Mouse (Mus musculus) urinary bladder, postnatal 4 days (tissue): Measurements from ENCODE around the gene Slc9a6.

Experiments
- DNase-seq, 2 experiments: peaks; one replicate each; pipeline ENCODE4 v3.0.0; 2021 to 2022; ENCODE audit warnings: low spot score in 2 of 2

Slc9a6 gene

DNA sequence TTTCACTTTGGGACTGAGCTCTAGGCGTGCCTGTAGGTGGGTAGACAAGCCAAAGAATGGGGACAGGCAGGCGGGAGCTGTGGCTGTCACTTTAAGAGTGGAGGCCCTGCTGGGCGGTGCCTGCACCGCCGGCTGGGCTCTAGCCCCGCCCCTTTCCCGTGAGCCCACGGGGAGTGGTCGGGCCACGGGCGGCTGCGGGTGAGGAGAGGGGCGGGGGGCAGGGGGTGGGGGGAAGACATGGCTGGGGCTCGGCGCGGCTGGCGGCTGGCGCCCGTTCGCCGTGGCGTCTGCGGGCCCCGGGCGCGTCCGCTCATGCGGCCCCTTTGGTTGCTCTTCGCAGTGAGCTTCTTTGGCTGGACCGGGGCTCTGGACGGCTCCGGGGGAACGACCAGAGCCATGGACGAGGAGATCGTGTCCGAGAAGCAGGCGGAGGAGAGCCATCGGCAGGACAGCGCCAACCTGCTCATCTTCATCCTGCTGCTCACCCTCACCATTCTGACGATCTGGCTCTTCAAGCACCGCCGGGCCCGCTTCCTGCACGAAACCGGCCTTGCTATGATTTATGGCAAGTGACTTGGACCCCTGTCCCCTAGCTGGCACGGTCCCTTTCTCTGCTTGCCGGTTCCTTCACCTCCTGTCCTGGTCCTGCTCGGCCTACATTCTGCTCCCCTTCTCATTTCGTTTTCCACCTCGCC lies at the start of gene Slc9a6:
TSS of gene Slc9a6 (plus strand) at position 135 of the 695 bp plus-strand sequence.
- peak; percentile 65 to 72 for DNase-seq

DNA sequence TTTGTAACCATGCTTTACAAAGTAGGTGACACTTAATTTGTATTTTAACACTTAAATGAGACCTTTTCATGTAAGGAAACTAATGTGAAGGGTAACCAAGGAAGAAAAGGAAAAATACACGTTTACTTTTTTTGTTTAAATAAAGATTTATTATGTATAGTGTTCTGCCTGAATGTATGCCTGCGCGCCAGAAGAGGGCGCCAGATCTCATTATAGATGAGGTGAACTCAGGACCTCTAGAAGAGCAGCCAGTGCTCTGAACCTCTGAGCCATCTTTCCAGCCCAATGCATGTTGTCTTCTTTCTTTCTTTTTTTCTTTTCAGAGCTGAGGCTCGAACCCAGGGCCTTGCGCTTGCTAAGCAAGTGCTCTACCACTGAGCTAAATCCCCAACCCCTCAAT lies 37.1 kb upstream of the Slc9a6 start:
- DNase-seq: no peak

DNA sequence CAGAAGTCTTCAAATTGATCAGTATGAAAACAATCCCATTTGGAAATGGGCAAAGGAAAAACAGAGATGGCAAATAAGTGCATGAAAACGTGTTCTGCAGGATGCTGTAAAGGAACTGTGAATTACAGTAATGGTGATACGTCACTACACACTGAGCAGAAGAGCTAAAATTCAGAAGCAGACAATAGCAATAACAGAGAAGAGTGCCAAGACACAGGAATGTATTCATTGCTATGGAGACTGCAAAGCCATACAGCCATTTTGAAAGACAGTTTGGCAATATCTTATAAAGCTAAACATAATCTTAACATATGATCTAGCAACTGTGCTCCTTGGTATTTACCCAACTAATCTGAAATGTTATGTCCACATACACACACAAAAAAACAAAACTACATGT lies 31.4 kb upstream of the Slc9a6 start:
- DNase-seq: no peak

GRCm38 (mm10) chrX:56597219-56597886 lies 12.2 kb upstream of the Slc9a6 start:
- no peak for DNase-seq

DNA sequence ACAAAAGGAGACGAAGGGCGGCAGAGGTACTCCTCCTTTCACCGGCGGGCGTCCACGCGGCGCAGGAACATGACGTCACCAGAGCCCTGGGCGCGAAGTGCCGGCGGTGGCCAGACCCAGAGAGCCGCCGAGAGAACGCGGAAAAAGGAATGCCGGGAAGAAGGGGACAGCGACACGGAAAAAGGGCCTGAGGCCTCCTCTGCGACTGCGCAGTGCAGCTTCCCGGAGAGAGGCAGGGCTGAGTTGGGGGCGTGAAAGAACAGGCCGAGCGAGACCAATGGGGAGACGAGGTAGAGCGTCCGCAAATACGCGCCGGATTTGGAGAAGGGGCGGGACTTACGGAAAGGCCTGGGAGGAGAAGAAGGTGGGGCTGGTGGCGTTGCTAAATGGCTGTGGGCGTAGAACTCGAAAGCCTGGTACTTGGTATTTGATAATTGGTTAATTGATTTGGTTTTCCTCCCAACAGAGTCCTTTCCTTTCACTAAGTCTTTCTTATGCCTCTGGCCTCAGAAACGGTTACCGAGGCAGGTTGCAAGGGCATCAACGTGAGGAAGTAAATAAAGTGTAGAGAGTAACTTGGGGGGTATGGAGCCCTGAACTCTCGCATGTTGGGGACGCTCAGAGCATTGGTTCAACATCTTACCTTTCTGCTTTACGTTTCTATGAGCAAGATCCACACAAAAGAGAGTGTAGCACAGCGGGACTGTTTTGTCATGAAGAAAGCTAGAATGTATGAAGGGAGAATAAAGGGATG lies 11.5 kb upstream of the Slc9a6 start, which contains the start of gene Mmgt1:
TSS of gene Mmgt1 (minus strand) at position 183 of the 754 bp plus-strand sequence.
- DNase-seq: peak; percentile 88 to 90

- DNase-seq: no peak
Measured at GRCm38 (mm10) chrX:56606536-56606935, 3.0 kb upstream of the Slc9a6 start.

GRCm38 (mm10) chrX:56607032-56607710 lies 2.4 kb upstream of the Slc9a6 start:
- no peak for DNase-seq

DNA sequence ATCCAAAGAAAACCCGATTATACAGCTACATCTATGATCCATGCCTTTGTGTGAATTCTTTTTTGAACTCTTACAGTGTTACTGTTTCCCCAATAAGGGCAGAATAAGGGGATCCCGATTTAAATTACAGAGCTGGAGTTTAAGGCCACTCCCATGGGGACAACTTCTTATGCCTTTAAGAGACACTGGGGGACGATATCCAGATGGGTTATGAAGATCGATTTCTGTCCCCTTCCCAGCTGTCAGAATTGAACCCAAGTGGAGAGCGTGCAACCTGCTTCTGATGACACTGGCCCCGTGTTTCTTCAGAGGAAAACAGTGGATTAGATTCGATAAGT lies 303 bp upstream of the Slc9a6 start:
- DNase-seq: no peak

DNA sequence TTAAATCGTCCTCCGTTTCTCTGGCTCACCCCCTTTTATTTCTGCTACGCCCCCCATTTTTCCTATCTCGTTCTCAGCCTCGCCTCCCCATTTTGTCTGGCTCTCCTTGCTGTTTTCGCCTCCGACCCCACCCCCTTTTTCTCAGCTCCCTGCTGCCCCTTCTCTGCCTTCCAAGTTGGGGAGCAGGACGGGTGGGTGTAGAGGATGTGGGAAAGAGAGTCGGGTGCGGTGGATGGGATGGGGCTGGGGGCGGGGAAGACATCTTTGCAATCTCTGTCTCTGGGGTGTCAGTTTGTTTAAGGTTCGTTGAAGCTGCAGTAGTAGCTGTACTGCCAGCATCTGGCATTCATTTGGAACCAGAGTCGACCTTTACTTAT lies 749 bp downstream of the Slc9a6 start:
- DNase-seq: no peak

DNA sequence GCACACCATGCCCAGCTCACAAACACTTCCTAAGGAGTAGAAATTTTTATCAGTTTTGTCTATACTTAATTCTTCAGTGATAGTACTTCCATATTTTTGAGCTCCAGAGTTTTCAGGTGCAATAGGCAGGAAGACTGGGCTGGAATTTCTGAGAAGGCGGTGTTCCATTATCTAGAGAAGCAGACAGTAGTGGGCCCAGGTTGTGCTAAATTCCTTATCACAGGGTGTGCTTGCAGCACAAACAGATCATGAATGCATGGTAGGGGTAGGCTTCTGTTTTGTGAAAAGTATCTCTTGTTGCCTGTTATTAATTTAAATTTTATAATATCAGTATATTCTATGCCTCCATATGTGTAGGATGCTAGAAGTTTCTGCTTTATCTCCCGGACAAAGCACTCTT lies 5.7 kb downstream of the Slc9a6 start:
- DNase-seq: no peak

DNA sequence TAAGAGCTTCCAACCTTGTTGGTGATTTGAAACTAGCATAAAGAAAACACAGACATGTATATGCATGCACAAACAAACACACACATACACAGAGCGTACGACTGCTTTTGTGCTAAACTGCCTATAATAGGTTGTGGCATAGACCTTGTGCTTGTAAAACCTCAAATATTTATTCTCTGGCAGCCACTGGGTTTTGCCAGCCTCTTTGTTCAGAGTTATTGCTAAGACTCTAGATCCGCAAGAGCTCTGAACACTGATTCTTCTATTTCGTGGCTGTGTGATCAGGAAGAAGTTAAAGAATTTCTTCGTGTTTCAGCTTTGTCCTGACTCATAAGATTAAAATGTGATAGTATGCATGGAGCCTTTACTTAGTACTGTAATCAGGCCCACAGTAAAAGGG lies 26.6 kb downstream of the Slc9a6 start:
- DNase-seq: no peak

GRCm38 (mm10) chrX:56640066-56640465 lies 30.5 kb downstream of the Slc9a6 start:
- DNase-seq: no peak

GRCm38 (mm10) chrX:56649549-56650354 lies 40.2 kb downstream of the Slc9a6 start:
- DNase-seq: no peak

DNA sequence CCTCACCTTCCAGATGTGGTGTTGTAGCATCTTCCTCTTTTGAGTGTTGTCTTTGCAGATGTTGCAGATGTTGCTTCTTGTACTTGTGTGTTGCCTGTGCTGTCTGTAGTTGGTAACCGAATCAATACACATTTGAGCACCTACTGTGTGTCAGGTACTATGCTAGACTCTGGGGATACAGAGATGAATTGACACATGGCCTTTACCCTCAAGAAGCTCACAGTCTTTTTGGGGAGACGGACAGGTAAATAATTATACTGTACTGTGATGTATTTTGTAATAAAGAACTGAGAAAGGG lies 40.7 kb downstream of the Slc9a6 start:
- DNase-seq: no peak

GRCm38 (mm10) chrX:56650885-56651284 lies 41.3 kb downstream of the Slc9a6 start:
- no peak for DNase-seq

DNA sequence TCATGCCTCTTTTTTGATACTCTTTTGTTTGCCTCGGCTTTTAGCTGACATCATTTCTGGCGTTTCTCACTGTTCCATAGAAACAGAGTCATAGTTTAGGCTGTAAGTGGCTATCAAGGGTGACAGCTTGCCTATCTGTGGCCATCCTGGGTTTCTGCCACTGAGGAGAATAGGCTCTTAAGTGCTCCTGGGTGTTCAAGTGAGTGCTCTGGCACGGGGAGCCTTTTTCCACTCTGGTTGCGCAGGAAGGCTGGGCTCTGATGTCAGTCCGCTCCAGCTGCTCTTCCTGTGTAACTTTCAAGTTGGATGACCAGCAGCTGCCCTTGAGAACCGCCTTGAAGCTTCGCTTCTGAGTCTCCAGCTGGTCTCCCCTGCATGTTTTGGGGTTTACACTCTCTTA lies 42.2 kb downstream of the Slc9a6 start:
- no peak for DNase-seq

- no peak for DNase-seq
Measured at GRCm38 (mm10) chrX:56655686-56656085, 46.1 kb downstream of the Slc9a6 start.

DNA sequence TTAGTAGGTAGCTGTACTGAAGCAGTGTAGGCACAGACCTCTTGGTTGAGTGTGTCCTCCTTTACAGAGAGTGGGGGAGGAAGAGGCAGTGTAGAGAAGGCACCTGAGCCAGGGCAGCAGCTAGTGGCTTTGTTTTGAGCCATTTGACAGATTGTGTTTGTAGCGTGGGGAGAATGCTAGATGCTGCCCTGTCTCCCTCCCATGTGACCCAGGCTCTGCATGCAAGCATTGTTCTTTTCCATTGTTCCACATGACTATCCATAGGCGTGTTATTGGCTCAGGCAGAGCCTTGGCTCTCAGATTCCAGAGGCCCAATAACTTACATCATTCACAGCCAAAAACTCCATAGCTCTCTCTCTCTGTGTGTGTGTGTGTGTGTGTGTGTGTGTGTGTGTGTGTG lies 49.7 kb downstream of the Slc9a6 start:
- no peak for DNase-seq

DNA sequence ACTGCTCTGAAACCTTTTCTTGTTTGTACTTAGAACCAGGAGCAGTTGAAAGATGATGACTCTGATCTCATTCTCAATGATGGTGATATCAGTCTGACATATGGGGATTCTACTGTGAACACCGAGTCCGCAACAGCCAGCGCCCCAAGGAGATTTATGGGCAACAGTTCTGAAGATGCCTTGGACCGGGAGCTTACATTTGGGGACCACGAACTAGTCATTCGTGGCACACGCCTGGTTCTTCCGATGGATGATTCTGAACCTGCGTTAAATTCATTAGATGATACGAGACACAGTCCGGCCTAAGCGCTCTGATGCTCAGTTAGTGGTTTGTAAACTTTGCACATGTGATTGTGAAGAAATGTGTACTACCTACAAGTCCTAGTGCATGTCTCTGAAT lies 51.6 kb downstream of the Slc9a6 start:
- no peak for DNase-seq

- no peak for DNase-seq
Measured at GRCm38 (mm10) chrX:56662316-56662715, 52.8 kb downstream of the Slc9a6 start.

GRCm38 (mm10) chrX:56663377-56663776 lies 53.8 kb downstream of the Slc9a6 start:
- no peak for DNase-seq
